Comparison of ENCODE assay signal across 8 mouse cellular contexts in genomic region chr7:66492748-66493147, GRCm38 (mm10).
DNase-seq lines count a peak whose midpoint lies in the region; ATAC-seq and TF ChIP-seq lines count a peak whose summit lies in the region.
"Had no signal": no experiment of that assay in that cellular context is flagged by ENCODE, and none has a peak within 500 bp of the region (broad histone marks: within the 10 kb centered on the region; RNA-seq: fewer than 3 reads in every experiment).

No protein-coding gene starts in this region.

- H3K9ac ChIP-seq in heart, adult 2 months (ENCODE audit: low read depth, low read length): no peak overlapping the region
- no peak overlapping the region for H3K9ac ChIP-seq in heart, embryonic 11.5 days (ENCODE audit: low read depth, low read length)
- H3K9ac ChIP-seq: limb, embryonic 12.5 days had no signal

- DNase-seq in heart, adult 2 months: peak; percentile 18 to 29
- DNase-seq in R1 (ENCODE audit: low read depth, low spot score): peak; percentile 40
- DNase-seq in adrenal gland, postnatal 10 days: peak; percentile 82
- peak; percentile 6 for DNase-seq in heart, adult 8-10 months (ENCODE audit: low spot score)
- DNase-seq in right cerebral cortex, postnatal 10 days (ENCODE audit: low spot score in 2 of 2): no peak
- no peak for DNase-seq in right cerebral cortex, adult 18-20 months

- H3K9me3 ChIP-seq in heart, embryonic 11.5 days (replicated peaks; ENCODE audit: control insufficient read depth, low read length): no peaks in the 10 kb centered on the region
- H3K9me3 ChIP-seq: limb, embryonic 12.5 days had no signal

- TF ChIP-seq POLR2A in heart, adult 2 months (IDR thresholded peaks at IDR 0.05; ENCODE audit: insufficient read depth, low read depth, low read length): no peak

- H3K36me3 ChIP-seq in heart, adult 2 months (ENCODE audit: control insufficient read depth, insufficient read depth, low read length): no peaks in the 10 kb centered on the region
- H3K36me3 ChIP-seq in heart, embryonic 11.5 days (ENCODE audit: control insufficient read depth, insufficient read depth, low read length): no peaks in the 10 kb centered on the region
- H3K36me3 ChIP-seq: limb, embryonic 12.5 days had no signal

- no peaks in the 10 kb centered on the region for H3K27me3 ChIP-seq in heart, adult 2 months (ENCODE audit: control insufficient read depth, insufficient read depth, low read length)
- no peaks in the 10 kb centered on the region for H3K27me3 ChIP-seq in heart, embryonic 11.5 days (ENCODE audit: control insufficient read depth, insufficient read depth, low read length)
- H3K27me3 ChIP-seq: limb, embryonic 12.5 days had no signal

- no peak for TF ChIP-seq EP300 in heart, adult 2 months (IDR thresholded peaks at IDR 0.05; ENCODE audit: insufficient read depth, low read depth, low read length)

- no peak overlapping the region for H3K4me2 ChIP-seq in heart, embryonic 11.5 days
- H3K4me2 ChIP-seq: limb, embryonic 12.5 days had no signal

- intact Hi-C loops in heart, adult 2 months (cut with DNase I): no loop called here

- 65% methylated on average over 12 of the region's 12 CpGs for WGBS in heart, adult 2 months
- WGBS in heart, embryonic 11.5 days (ENCODE audit: insufficient replicate concordance): 75% methylated on average over 12 of the region's 12 CpGs

- H3K27ac ChIP-seq in heart, adult 2 months: no peak overlapping the region
- no peak overlapping the region for H3K27ac ChIP-seq in heart, embryonic 11.5 days (ENCODE audit: low read depth, low read length)
- H3K27ac ChIP-seq: limb, embryonic 12.5 days had no signal

- no peak for TF ChIP-seq CTCF in heart, adult 2 months (IDR thresholded peaks at IDR 0.05)

- no peaks in the 10 kb centered on the region; the same call in 1 of the 2 replicates for H3K4me1 ChIP-seq in heart, adult 2 months (ENCODE audit: control insufficient read depth, insufficient read depth, low read length)
- no peaks in the 10 kb centered on the region for H3K4me1 ChIP-seq in heart, embryonic 11.5 days (ENCODE audit: control insufficient read depth, insufficient read depth, low read length)
- H3K4me1 ChIP-seq: limb, embryonic 12.5 days had no signal

- no peak for ATAC-seq in heart, embryonic 11.5 days (replicated peaks; ENCODE audit: insufficient number of reproducible peaks, low FRiP score, low TSS enrichment)

- no peaks in the 10 kb centered on the region for H3K79me2 ChIP-seq in heart, adult 2 months (replicated peaks; ENCODE audit: control insufficient read depth, insufficient read depth, low read length)

- H3K4me3 ChIP-seq in heart, adult 2 months: no peak overlapping the region
- H3K4me3 ChIP-seq in heart, embryonic 11.5 days (ENCODE audit: low read depth, low read length): no peak overlapping the region
- H3K4me3 ChIP-seq: limb, embryonic 12.5 days had no signal

Comparison
In these comparisons a context has a peak if more than half of its experiments do, and no peak if none do; other contexts are left out.
1. DNase-seq: peak in heart, adult 2 months (2 of 2), R1 (single experiment), adrenal gland, postnatal 10 days (single experiment) and heart, adult 8-10 months (single experiment); none in right cerebral cortex, postnatal 10 days (0 of 2) and right cerebral cortex, adult 18-20 months (single experiment).